Mouse (Mus musculus) layer of hippocampus, postnatal 14 days (tissue): Measurements from ENCODE around the gene Tmem54. TPM values are rescaled to one million over a fixed set of nuclear protein-coding genes. Genes with fewer than 3 reads are reported as not detected.

Source experiments
- DNase-seq, 2 experiments: peaks; one replicate each; pipeline ENCODE4 v3.0.0; 2021 to 2022; ENCODE audit warnings: low spot score in 2 of 2, mixed read lengths in 1 of 2
- total RNA-seq, 2 experiments: library from RNA; stranded (reverse); gene quantifications; 2 replicates each; pipeline ENCODE4 v1.2.3; 2021

Gene Tmem54
- total RNA-seq, 2 experiments from 2014 or later = not detected

DNA sequence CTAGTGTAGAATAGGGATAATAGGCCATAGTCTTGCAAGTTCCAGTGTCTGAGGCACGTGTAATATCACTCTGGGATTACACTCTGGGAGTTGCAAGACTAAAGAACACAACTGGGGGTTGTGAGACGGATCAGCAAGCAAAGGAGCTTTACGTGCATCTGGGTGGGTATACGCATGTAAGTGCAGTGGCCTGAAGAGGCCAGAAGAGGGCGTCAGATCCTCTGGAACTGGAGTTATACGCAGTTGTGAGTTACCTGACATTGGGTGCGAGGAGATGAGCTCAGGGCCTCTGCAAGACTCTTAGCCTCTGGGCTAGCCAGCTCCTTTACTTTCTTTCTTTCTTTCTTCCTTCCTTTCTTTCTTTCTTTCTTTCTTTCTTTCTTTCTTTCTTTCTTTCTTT is 8.3 kb upstream of the Tmem54 start:
- DNase-seq = no peak

DNA sequence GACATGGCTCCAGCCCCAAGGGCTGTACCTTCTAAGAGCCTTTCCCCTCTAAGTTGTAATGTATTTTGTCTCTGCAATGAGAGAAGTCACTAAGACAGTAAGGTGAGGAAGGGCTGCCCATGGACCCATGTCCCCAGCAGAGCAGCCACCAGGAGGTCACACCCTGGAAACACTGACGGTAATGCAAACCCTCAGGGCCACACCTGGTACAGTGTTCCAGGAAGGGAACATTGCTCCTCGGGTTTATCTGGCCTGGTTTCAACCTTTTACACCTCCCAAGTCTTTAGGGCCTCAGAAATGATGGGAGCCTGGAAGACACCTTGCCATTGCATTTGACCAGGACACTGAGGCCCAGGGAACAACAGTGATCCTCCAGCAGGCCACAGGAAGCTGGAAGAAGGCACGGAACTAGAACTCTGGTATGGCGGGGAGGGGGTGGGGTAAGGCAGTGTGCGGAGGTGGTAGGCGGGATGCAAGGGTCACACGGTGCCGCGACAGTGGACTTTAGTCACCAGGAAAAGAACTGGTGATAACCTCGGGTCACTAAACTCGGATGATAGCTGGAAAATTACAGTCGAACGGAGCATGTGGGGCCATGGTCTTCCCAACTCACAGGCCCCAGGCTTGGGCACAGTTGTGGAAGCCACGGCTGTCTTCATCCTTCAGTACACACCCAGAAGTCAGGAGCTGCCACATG is 3.1 kb upstream of the Tmem54 start:
- DNase-seq = no peak

DNA sequence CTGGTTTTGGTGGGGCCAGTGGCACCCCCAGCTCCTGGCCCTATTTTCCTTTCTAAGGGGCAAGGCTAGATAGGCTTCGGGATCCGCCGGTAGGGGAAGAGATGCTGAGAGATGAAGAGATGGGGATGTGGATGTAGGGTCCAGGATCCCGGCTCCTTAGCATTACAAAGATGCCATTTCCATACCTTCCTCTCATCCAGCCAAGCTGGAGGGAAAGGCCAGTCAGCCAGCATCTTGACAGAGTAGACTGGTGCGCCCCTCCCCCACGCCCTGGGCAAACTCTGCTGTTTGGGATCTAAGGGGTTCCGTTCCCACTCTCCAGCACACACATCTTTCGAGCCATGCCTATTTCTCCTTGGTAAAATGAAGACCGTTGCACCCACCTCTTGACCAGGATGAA is 725 bp downstream of the Tmem54 start:
- no peak for DNase-seq

DNA sequence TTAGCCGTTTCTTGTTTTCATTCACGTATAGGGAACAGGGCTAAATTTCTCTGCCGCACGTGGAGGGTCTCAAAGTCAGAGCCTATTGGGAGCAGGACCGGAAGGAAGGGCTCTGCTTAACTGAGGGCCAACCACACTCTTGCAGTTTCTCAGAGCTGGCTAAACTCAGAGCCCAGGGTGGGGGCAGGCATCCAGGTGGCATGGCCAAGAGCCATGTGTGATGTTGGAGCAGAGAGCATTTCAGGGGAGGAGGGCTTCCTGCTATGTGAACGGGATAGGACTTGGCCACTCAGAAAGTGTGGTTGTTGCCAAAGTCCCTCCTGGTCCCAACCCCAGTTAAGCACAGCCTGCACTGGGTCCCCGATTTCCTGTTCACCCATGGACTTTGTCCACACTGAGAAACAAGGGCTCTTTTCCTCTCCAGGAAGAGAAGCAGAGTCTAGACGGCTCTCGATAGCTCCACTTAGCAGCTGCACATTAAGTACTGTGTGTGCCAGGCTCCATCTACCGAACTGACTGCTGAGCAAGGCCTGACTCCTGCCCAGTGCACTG is 2.1 kb downstream of the Tmem54 start:
- DNase-seq = no peak

DNA sequence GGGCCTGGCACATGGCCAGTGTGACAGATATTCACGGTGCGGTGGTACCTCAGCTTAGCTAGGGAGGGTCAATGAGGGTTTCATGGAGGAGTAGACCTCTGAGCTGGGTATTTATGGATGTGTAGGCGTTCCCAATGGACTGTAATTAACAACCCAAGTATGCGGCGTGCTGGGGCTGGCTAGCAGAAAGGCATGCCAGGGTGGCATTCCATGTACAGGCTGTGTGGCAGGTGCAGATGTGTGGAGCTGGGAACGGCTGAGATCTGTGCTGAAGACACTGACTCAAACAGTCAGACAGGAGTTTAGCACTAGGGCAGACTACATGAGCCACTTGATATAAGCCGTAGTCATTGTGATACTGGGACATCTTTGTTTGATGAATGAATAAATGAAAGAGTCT is 3.3 kb downstream of the Tmem54 start:
- DNase-seq = no peak

DNA sequence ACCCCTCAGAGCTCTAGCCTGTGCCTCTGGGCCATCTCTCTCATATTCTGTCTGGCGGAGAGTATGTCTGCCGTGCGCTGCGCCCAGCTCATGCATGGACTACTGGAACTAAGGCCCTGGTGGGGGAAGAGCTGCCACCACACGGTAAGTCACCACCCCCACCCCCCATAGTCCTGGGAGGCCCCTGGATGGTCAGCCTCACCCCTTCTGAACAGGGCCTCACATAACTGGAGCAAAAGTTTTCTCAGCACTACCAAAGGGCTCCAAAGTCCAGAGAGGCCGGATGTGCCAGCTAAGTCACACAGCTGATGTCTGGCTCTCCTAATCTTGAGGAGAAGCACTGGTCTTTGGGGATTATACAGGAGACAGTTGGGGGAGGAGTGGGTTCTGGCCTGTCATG is 5.5 kb downstream of the Tmem54 start:
- DNase-seq = no peak

DNA sequence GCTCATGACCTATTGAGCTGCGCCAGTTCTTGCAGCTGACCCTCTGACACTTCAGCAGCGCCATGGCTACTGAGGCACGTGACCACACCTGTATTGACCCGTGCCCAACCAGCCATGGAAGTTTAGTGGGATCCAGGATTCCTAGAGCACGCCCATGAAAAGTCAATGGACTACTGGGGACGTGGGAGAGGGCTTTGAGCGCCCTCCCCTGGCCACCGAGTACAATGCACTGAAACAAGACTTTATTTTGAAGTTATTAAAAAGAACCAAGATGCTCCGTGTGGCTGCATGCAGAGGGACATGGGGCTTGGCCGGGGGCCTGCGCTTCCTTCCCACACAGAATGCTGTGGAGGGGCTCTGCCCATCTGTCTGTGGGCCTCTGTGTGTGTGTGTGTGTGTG is 6.0 kb downstream of the Tmem54 start:
- no peak for DNase-seq

DNA sequence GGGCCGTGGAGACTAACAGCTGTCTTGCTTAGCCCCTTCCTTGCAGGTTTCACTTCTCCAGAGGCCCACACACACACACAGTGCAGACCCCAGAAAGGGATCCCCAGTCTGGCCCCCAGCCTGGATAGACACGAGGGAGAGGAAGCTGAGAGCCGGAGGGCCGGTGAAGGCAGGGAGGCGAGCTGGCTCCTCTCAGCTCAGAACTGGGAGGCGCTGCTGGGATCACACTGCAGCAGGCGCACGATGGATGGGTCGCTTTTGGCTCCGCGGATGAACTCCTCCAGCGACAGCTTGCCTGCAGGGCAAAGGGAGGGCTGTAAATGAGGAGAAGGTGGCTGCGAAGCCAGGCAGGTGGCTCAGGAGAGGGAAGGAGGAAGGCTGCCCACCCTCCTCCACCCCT is 6.9 kb downstream of the Tmem54 start:
- DNase-seq = no peak

DNA sequence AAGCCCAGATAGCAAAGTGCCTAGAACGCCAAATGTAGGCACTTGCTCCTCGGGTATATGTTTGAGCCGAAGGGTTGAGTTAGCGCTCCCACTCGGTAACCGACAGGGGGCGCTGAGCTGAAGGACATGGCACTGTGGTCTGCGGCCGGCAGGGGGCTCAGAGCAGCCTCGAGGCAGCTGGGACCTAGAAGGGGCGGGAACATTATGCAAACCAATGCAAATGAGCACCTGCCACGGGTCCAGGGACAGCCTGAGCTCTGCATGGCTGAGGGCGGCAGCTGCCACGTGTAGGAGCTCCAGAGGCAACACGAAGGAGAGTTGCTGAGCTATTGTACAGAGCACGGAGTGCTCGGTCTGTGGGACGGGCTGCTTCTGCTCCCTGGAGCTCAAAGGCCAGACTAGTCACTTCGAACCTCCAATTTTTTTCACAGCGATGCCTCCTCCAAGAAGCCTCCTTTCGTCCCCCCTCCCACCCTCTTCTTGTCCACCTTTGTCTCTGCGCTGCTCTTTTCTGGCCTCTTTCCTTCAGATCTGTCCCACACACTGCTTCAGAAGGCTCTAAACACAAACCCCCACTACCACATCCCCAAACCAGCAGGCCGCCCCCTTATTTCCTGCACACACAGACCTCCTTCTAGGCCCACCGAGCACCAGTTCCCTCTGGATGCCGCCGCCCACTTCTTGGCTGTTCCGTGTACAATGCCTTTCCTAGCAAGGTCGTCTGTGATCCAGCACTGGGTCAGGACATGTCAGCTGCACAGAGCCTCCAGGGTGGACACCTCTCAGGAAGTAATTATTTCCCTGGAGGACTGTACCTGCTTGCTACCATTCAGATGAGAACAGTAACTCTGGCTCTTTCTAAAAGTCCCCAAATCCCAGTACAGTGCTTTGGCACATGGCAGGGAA is 8.0 kb downstream of the Tmem54 start:
- peak; percentile 90 to 93 for DNase-seq

DNA sequence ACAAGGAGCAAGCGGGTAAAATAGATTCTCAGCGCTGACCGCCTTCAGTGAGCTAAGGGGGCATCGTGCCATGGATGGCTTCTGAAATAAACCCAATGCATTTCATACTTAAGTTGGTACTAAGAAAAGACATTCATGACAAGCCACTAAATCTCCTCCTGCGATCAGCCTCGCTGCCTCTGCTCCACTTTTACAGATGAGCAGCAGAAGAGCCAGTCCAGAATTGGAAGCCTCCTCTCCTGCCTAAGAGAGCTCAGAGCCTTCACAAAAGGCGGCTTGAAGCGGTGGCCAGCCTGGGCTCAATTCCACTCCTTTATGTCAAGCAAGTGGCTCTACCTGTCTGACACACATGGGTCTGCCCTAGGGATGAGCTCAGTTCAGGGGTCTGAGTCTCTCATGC is 11.4 kb downstream of the Tmem54 start:
- DNase-seq = no peak

DNA sequence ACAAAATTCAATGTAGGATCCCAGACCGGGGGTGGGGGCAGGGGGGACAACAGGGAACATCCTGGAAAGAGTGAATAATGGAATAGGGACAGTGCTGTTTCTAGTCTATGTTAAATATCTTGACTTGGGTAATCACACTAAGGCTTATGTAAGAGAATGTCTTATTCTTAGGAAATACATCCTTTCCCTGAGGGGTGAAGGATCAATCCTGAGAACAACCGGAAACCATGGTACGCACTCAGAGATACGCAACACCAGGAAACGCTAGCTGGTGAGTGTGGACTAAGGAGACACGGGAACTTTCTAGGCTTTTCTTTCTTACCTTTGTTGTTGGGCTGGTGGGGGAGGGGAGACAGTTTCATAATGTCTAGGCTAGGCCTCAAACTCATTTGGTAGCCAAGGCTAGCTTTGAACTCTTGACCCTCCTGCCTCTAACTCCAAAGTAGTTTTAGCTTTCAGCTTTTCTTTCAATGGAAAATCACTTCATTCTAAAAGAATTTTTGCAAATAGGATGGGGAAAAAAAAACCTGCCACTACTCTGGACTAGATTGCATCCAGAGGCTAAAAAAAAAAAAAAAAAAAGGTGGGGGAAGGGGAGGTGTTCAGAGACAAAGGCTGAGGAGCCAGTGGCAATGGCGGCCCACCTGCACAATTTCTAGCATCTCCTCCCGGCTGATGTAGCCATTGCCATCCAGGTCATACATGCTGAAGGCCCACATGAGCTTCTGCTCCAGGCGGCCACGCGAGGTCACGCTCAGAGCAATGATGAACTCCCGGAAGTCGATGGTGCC is 12.6 kb downstream of the Tmem54 start:
- no peak for DNase-seq

DNA sequence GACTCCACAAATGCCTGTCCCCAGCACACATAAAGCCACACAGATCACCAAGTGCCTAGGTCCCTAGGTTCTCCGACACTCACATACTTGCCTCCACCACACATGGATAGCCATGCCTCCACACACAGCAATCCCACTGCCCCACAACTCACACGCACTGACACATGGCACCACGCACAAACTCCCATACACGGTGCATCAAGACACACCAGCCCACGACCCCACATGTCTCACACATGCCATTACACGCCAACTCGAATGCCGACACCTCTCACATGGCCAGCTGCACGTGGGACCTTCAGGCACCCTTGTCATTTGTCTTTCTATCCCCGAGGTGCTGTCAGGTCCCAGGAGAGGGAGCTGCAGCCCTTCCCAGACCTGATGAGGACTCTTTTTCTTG is 14.4 kb downstream of the Tmem54 start:
- DNase-seq = peak in 1 of 2 experiments; percentile 39

DNA sequence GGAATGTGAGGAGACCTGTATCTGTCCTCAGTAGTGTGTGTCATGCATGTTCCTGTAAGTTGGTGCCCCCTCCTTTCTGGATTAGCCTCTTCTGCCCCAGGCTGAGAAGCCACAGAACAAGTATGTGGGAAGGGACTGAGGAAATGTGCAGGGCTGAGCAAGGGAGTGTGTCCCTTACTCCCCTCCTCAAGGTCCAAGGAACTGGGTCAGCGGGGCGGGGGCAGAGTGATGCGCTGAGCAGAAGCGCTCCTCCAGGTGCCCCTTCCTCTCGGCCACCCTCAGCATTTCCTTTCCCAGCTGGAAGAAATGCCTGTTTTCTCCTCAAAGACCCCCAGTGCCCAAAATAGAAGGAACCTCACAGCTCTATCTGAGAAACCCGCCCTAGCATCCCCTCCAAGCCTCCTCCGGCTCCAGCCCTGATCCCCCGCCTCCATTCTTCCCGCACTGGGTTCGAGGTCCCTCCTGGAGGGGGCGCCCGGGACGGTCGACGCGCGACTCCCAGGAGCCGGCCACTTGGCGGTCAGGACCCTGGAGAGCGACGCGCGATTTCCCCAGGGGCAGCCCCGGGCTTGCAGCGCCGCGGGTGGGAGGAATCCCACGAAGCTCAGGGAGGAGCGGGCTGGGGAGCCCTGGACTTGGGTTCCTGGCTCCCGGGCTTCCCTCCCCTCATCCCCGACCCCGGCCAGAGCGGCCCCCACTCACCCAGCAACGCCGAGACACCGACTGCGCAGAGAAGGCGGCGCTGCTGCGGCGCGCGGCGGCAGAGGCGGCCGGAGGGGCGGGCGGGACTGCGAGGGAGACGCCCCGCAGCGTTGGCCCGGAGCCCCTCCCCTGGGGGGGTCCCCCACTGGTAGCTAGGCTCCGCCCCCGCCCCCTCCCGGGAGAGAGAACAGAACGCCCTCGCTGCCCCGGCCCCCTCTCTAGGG is 15.4 kb downstream of the Tmem54 start:
- peak in 1 of 2 experiments; percentile 82 for DNase-seq

DNA sequence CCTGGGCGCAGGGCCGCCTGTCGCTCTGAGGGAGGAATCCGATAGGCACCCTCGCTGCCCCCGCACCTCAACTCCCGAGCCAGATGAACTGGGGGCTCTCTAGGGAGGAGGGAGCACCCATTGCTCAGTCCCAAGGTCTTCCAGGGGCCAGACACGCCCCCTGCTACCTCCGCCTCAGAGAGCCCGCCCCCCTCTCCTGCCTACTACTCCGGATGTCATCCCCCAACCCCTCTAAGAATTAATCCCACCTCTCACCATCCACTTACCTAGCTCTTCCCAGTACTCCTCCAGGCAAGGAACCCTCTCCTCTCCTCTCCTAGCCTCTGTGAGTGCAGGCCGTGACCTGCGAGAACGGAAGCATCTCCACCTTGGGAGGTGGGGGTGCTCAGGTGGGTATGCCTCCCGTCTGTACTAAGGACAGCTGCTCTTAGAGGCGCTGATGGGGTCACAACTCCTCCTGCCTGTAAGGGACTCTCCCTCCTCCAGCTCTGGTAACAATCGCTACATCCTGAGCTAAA is 16.3 kb downstream of the Tmem54 start, which contains the start of gene Hpca:
TSS of gene Hpca (minus strand) at position 468 of the 518 bp plus-strand sequence.
- DNase-seq = peak in 1 of 2 experiments; percentile 12

DNA sequence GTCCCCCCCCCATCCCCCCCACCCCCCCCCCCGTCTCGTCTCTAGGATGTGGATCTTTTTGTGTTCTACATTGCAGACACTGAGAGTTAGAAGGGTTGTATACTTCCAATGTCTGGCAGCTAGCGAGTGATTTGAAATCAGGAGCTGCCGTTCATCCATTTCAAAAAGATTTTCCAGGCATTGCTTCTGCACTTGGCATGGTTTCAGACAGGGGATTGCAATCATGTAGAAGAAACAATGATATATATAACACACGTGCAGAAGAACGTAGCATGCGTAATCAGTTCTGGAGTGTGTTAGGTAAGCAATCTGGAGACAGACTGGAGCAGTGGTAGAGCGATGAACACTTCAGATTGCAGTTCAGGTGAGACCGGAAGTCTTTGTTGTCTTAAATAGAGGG is 16.8 kb downstream of the Tmem54 start:
- DNase-seq = peak in 1 of 2 experiments; percentile 40

DNA sequence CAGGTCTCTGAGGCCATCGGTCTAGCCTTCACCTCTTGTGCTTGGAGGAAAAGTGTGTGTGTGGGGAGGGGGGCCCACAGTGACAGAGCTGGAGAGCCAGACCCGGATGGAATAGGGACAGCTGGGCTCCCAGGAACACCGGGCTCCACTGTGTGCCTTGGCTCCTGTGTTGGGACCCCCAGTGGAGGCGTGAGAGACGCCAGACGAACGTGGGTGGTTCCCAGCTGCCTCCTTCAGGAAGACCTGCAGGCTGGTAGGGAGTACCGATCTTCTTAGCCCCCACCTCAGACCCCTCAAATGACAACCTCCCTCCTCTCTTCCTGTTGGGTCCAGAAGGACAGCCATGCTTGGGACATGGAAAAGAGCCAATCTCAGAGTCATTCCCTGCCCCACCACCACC is 17.4 kb downstream of the Tmem54 start:
- peak in 1 of 2 experiments; percentile 80 for DNase-seq

DNA sequence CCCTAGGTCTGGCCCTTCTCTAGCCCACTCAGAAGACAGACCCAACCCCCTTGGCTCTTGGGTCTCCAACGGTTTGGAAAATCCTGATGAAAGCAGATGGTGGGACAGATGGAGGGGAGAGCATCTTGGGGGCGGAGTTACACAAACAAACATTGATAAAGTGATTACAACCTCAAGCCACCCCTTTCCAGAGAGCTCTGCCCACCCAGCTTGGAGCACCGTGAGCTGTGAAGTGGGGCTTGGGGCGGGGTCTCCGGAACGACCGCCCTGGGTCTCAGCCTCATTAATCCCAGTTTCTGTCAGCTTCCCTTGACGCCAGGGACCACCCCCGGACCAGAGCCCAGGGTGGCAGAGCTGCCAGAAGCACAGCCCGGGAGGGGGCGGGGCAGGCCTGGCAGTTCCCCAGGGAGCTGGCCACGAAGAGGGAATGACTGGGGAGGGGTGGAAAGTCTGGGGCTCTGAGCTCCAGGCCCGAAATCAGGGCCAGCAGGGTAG is 19.4 kb downstream of the Tmem54 start:
- DNase-seq = peak; percentile 91 to 94

DNA sequence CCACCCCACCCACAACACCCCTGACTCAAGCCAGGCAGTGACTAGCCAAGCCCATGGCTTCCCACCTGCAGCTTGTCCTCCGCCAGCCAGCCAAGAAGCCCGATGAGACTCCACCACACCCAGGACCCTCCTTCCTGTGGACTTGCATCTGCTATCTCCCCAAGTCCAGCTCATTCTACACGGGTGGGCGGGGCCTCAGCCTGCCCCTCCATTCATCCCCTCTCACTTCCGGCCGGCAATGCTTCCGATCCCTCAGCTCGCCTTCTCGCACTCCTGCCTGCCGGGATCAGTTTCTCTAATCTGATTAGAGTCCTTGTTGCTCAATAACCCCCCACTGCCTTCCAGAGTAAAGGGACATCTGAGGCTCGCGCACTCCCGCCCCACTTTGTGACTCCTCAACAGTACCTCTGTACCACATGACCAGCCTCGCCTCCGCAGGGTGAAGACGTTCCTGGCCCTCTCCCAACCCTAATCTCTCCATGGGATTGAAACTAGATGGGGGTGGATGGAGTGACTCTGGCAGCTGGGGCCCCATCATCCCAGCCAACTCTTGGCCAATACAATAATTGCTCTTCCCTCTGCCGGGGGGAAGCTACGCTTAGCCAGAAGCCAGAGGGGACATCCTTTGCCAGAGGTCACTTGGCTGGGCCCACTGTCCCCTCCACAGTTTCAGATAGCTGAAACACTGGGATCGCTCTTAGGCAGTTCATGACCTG is 20.5 kb downstream of the Tmem54 start:
- DNase-seq = peak in 1 of 2 experiments; percentile 22
